Mouse (Mus musculus) hindbrain, embryonic 10.5 days (tissue): Measurements from ENCODE around the gene Eif2b5. TPM values are rescaled to one million over a fixed set of nuclear protein-coding genes. Genes with fewer than 3 reads are reported as not detected.

Experiments
- DNase-seq: peaks from one replicate; pipeline ENCODE4 v3.0.0-alpha.2; 2017; ENCODE audit warnings: low spot score
- H3K27ac ChIP-seq: fragments of 300-500 bp; sonication (generic); 2 replicates; pipeline ENCODE4 v1.5.1; 2016; ENCODE audit warnings: mild to moderate bottlenecking, moderate library complexity
- H3K27me3 ChIP-seq: fragments of 300-500 bp; sonication (generic); 2 replicates; pipeline ENCODE4 v1.6.1; 2016; ENCODE audit warnings: mild to moderate bottlenecking; ENCODE audit not compliant: poor library complexity, insufficient read depth, severe bottlenecking
- H3K36me3 ChIP-seq: fragments of 300-500 bp; sonication (generic); 2 replicates; pipeline ENCODE4 v1.6.1; 2016; ENCODE audit warnings: mild to moderate bottlenecking, moderate library complexity
- H3K4me1 ChIP-seq: fragments of 300-500 bp; sonication (generic); replicated peaks from 2 replicates; pipeline ENCODE4 v1.6.1; 2016; ENCODE audit warnings: mild to moderate bottlenecking
- H3K4me3 ChIP-seq: fragments of 300-500 bp; sonication (generic); 2 replicates; pipeline ENCODE4 v1.5.1; 2016; ENCODE audit warnings: mild to moderate bottlenecking, moderate library complexity
- H3K9me3 ChIP-seq: fragments of 300-500 bp; sonication (generic); 2 replicates; pipeline ENCODE4 v1.6.1; 2016; ENCODE audit warnings: mild to moderate bottlenecking, moderate library complexity
- WGBS: fragments of 180-500 bp; shearing (Covaris S2); methylation state at CpG from one replicate; pipeline ENCODE4 v1.1.7; 2016; 5-methylcytosine and 5-hydroxymethylcytosine counted together
- polyA plus RNA-seq: library from polyadenylated mRNA; unstranded; fragments of >200 nt; fragmentation: Nextera tagmentation; extraction: Ambion mirVana; gene quantifications from 2 replicates; pipeline ENCODE4 v1.2.1, GENCODE M21; 2016

Gene Eif2b5
- polyA plus RNA-seq, 1 experiment from 2014 or later: 153 TPM

- no peaks in the 10 kb centered on the region for H3K27me3 ChIP-seq
- 96% methylated on average over 5 of the region's 5 CpGs for WGBS
- no peak overlapping the region for H3K4me3 ChIP-seq
- no peak overlapping the region for H3K27ac ChIP-seq
- H3K9me3 ChIP-seq: no peaks in the 10 kb centered on the region
- DNase-seq: no peak
- peaks cover 18% of the 10 kb centered on the region for H3K4me1 ChIP-seq
- peaks cover 62% of the 10 kb centered on the region for H3K36me3 ChIP-seq
Measured at GRCm38 (mm10) chr16:20551691-20552090, 53.1 kb downstream of the Eif2b5 start.

- 88% methylated on average over 1 of the region's 1 CpGs for WGBS
- DNase-seq: no peak
- Histone ChIP-seq H3K27me3 (no peaks in the 10 kb centered on the region), H3K9me3 (no peaks in the 10 kb centered on the region), H3K4me1 (peaks cover 16% of the 10 kb centered on the region), H3K27ac (no peak overlapping the region), H3K36me3 (peaks cover 70% of the 10 kb centered on the region), H3K4me3 (no peak overlapping the region)
Measured at GRCm38 (mm10) chr16:20552594-20552993, 54.0 kb downstream of the Eif2b5 start.

- WGBS: 93% methylated on average over 6 of the region's 6 CpGs
- Histone ChIP-seq H3K36me3 (peaks cover 92% of the 10 kb centered on the region), H3K27ac (no peak overlapping the region), H3K4me1 (no peaks in the 10 kb centered on the region), H3K4me3 (no peak overlapping the region), H3K9me3 (no peaks in the 10 kb centered on the region), H3K27me3 (no peaks in the 10 kb centered on the region)
- DNase-seq: no peak
Measured at GRCm38 (mm10) chr16:20555000-20555399, 56.4 kb downstream of the Eif2b5 start.

GRCm38 (mm10) chr16:20557381-20557780 lies 58.8 kb downstream of the Eif2b5 start:
- Histone ChIP-seq H3K4me3 (no peak overlapping the region), H3K9me3 (no peaks in the 10 kb centered on the region), H3K27me3 (no peaks in the 10 kb centered on the region), H3K4me1 (no peaks in the 10 kb centered on the region), H3K27ac (no peak overlapping the region), H3K36me3 (peaks cover 93% of the 10 kb centered on the region)
- no peak for DNase-seq
- 84% methylated on average over 7 of the region's 7 CpGs for WGBS

Other genes with a start within 250 kb of the Eif2b5 start
- 118 and 133 TPM in 2 replicates for gene Parl, start 196.4 kb upstream of the Eif2b5 start, polyA plus RNA-seq
- gene Cyp2ab1, start 173.4 kb upstream of the Eif2b5 start, polyA plus RNA-seq: not detected in 2 replicates
- gene Abcc5, start 72.4 kb upstream of the Eif2b5 start, polyA plus RNA-seq: 63.6 and 65.8 TPM in 2 replicates
- 32.6 and 51.1 TPM in 2 replicates for gene Dvl3, start 18.2 kb downstream of the Eif2b5 start, polyA plus RNA-seq
- 705 and 825 TPM in 2 replicates for gene Ap2m1, start 36.7 kb downstream of the Eif2b5 start, polyA plus RNA-seq
- gene Abcf3, start 49.8 kb downstream of the Eif2b5 start, polyA plus RNA-seq: 59.4 and 65.2 TPM in 2 replicates
- gene Vwa5b2, start 90.7 kb downstream of the Eif2b5 start, polyA plus RNA-seq: 2.9 and 4.0 TPM in 2 replicates
- 33.4 and 38.8 TPM in 2 replicates for gene Eef1akmt4, start 112.8 kb downstream of the Eif2b5 start, polyA plus RNA-seq
- 0.18 TPM in 1 of 2 replicates, not detected in the other for gene Gm49333, start 112.8 kb downstream of the Eif2b5 start, polyA plus RNA-seq
- 59.2 and 61.3 TPM in 2 replicates for gene Alg3, start 112.9 kb downstream of the Eif2b5 start, polyA plus RNA-seq
- 2.6 and 4.2 TPM in 2 replicates for gene Camk2n2, start 122.5 kb downstream of the Eif2b5 start, polyA plus RNA-seq
- gene Ece2, start 131.0 kb downstream of the Eif2b5 start, polyA plus RNA-seq: 4.2 TPM in 2 replicates
- gene Psmd2, start 152.8 kb downstream of the Eif2b5 start, polyA plus RNA-seq: 466 and 503 TPM in 2 replicates
- 181 and 224 TPM in 2 replicates for gene Eif4g1, start 169.5 kb downstream of the Eif2b5 start, polyA plus RNA-seq
- 6.7 and 9.4 TPM in 2 replicates for gene Fam131a, start 194.4 kb downstream of the Eif2b5 start, polyA plus RNA-seq
- 114 and 140 TPM in 2 replicates for gene Polr2h, start 218.8 kb downstream of the Eif2b5 start, polyA plus RNA-seq
- 15.5 and 22.1 TPM in 2 replicates for gene Clcn2, start 218.9 kb downstream of the Eif2b5 start, polyA plus RNA-seq
- gene Chrd, start 234.3 kb downstream of the Eif2b5 start, polyA plus RNA-seq: 1.6 and 3.6 TPM in 2 replicates
- gene Thpo, start 235.7 kb downstream of the Eif2b5 start, polyA plus RNA-seq: 0.30 and 0.77 TPM in 2 replicates